Mouse (Mus musculus) cerebellum, adult 18-20 months (tissue): ENCODE data around the gene Rnf212b.

Experiments
- DNase-seq, 2 experiments: peaks; one replicate each; pipeline ENCODE4 v3.0.0; 2021

Rnf212b gene

DNA sequence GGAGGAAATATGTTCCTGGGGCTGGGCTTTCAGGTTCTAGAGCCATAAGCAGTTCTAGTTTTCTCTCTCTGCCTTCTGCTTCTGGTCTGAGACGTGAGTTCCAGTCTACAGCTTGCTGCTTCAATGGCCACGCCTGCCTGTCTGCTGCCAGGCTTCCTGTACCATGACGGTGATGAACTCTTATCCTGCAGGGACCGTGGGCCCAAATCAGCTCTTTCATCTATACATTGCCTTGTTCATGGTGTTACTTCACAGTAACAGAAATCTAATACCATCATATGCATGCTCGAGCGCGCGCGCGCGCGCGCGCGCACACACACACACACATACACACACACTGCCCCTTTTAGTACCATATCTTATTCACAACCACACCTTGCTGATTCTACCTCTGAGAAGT is 17.2 kb upstream of the Rnf212b start:
- no peak for DNase-seq

GRCm38 (mm10) chr14:54799686-54800085 is 14.3 kb upstream of the Rnf212b start:
- DNase-seq = no peak

GRCm38 (mm10) chr14:54802428-54802827 is 11.5 kb upstream of the Rnf212b start:
- no peak for DNase-seq

GRCm38 (mm10) chr14:54806124-54806523 is 7.8 kb upstream of the Rnf212b start:
- no peak for DNase-seq

DNA sequence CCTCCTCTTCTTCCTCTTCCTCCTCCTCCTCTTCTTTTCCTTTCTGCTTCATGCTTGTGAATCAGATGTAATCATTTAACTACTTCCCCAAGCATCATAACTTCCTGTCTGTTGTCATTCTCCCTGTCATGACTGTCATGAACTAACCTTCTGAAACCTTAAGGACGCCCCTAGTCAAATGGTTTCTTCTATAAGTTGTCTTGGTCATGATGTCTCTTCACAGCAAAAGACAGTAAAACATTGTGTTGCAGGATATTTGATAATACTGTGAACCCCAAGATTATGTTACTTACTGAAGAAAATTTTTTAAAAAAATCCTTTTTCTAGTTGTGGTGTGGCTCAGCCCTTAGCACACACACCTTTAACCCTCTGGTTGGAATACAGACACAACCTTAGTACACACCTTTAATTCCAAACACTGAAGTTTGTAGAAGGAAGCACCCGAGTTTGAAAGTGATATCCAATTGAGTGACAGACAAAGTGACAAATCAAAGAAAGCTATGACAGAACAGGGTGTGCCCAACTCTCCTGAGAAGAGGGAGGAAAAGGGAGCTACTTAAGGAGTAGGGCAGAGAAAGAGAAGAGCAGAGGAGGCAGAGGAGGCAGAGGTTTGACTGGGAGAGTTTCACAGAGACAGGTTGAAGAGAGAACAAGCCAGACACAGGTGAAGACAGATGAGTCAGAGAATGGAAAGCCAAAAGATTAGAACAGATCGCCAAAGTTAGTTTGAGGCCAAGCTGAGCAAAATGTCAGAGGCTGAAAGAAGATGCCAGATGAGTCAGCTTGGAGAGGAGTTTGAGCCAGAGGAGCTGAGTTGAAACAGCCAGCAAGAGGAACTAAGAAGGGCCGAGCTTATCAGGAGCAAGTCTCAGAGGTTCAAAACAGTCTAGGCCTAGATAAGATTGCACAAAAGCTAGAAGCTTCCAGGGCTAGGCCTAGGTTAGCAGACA is 4.9 kb upstream of the Rnf212b start:
- DNase-seq = no peak

GRCm38 (mm10) chr14:54809668-54810033 is 4.3 kb upstream of the Rnf212b start:
- DNase-seq = no peak

DNA sequence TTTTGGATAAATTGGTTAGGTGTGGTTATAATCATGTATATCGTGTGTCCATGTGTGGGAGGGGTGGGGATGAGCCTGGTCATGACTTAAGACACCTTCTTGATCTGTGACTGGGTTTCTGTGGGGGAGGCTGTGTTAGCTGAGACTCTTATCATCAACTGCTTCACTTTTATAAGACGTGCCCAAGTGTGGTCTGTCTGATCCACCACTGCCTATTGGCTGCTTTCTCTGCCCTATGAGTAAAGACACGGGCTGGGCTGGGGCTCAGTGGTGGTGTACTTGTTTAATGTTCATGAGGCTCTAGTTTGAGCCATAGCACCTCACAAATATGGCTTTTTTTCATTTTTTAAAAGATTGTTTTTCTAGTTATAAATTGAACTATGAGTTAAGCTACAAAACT is 1.8 kb downstream of the Rnf212b start:
- DNase-seq = no peak

DNA sequence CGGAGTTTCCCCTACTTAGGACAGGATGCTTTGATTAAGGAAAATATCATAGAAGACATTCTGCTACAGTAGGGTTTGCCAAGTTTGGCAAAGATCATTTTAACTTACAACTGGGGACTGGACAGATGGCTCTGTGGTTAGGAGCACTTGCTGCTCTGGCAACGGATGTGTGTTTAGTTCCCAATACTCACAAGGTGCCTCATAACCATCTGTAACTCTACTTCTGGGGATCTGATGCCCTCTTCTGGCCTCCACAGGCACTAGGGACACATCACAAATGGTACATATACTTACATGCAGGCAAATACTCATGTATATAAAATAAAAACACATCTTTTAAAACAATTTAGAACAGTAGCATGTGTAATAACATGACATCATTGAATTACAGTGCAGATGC is 3.9 kb downstream of the Rnf212b start:
- DNase-seq = peak; percentile 60 to 61

- DNase-seq = no peak
These were observed 8.4 kb downstream of the Rnf212b start for GRCm38 (mm10) chr14:54822301-54822700.

- peak; percentile 26 to 31 for DNase-seq
These were observed 9.8 kb downstream of the Rnf212b start for GRCm38 (mm10) chr14:54823716-54824115.

- DNase-seq = peak in 1 of 2 experiments; percentile 38
These were observed 29.5 kb downstream of the Rnf212b start for GRCm38 (mm10) chr14:54843461-54843860.

GRCm38 (mm10) chr14:54855726-54856125 is 41.8 kb downstream of the Rnf212b start:
- DNase-seq = no peak

DNA sequence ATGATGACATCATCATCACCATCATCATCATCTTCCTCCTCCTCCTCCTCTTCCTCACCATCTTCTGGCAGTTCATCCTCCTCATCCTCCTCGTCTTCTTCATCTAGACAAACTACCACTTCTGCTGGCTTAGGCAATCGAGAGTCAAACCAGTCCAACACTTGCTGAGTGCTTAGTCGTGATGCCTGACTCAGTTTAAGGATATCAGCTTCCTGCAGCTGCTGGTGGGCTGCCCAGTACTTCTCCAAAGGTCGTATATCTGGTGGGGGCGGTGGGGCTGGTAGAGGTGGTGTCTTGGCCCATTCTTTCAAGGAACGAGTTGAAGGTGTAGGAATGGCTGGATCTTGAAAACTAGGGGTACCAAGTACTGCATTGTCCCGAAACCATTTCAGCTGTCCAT is 42.8 kb downstream of the Rnf212b start:
- DNase-seq = no peak

GRCm38 (mm10) chr14:54857891-54858290 is 44.0 kb downstream of the Rnf212b start:
- peak; percentile 64 to 79 for DNase-seq

GRCm38 (mm10) chr14:54860511-54860910 is 46.6 kb downstream of the Rnf212b start:
- DNase-seq = peak; percentile 83 to 84

DNA sequence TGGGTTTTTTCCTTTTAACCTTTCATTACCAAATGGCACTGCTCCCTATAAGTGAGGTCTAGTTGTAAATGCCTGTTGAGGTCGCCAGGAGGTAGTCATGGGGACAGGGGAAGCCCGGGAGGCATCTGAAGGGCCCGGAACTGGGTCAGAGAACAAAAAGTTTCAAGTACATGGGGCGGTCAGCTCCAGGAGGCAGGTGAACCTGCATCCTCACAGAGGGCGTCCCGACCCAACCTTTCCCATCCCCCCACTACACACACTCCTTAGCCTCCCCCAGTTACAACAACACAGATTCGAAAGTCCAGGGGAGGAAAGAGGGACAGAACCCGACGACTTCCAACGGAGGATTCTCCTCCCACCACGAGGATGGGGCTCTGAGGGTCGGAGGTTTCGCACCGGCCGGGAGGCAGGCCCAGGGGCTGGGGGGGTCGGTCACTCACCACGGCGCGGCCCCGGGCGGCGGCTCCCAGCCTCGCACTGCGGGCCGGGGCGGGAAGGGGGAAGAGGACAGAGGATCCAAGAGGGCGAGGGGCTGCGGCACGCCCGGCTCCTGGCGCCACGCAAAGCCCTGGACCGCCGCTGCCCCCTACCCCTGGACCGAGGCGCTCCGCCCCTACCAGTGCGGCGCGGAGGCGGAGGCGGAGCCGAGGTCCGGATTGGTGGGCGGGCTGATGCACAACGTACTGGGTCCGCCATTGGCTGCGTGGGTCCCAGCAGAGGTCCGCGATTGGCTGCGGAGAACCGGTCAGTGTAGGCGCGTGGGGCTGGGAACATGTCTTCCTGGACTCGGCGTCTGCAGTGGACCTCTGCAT is 49.8 kb downstream of the Rnf212b start:
- DNase-seq = peak; percentile 92 to 97

DNA sequence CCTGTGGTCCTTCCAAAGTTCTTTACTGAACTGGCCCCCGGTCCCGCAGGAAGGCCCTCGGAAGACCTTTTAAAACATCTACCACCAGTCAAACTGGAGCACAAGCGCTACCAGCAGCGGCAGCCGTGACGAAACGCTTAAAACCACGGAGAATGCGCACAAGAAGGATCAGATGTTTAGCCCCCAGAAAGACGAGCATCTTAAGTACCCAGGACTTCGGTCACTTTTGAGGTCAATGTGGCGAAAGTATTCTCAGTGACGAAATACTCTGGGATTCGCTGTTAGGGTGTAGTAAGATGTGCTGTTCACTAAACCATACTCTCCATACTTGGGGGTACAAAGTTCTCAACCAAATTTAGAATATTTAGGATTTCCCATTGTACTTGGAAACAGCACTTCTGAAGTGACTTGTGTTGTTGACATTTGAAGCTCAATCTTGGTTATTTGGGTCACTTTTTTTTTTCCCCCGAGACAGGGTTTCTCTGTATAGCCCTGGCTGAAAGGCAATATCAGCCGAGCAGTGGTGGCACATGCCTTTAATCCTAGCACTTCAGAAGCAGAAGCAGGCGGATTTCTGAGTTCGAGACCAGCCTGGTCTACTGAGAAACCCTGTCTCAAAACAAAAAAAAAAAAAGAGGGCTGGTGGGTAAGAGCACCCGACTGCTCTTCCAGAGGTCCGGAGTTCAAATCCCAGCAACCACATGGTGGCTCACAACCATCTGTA is 50.5 kb downstream of the Rnf212b start:
- DNase-seq = peak in 1 of 2 experiments; percentile 21

- no peak for DNase-seq
These were observed 51.7 kb downstream of the Rnf212b start for GRCm38 (mm10) chr14:54865626-54866025.

- no peak for DNase-seq
These were observed 52.3 kb downstream of the Rnf212b start for GRCm38 (mm10) chr14:54866268-54866667.

GRCm38 (mm10) chr14:54866936-54867335 is 53.0 kb downstream of the Rnf212b start:
- DNase-seq = peak in 1 of 2 experiments; percentile 28

DNA sequence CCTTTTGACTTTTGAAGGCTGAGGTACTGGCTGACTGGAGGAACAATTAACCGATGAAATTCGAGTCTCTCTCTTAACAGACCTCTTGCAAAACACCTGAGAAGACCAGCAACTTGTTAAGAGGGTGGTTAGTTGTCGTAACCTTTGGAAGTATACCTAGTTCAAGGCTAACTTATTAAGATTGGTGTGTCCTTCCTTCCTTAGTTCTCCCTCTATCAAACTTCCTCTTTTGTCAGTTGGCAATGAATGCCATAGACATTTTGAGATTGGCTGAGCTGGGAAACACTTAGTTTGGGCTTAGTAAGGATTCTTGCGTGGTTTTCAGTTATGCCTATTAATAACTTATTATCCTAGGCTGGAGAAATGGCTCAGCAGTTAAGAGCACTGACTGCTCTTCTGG is 54.1 kb downstream of the Rnf212b start:
- DNase-seq = no peak

DNA sequence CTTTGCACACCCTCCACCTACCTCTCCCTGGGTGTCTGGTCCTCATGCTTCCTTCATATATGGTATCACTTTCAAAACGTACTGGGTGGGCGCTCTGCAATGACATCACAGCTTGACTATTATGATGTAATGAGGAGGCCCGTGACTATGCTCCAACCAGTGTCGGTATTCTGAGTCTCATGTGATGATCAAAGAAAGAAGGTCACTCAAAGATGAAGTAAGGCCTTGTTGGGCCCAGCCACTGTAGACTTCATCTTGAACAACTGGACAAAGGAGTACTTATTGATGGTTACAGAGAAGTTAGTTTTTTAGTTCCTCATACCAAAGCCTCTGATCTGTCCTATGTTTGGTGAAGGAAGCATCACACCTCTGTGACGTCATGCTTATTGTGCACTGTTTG is 56.9 kb downstream of the Rnf212b start, which contains the start of gene Homez:
Homez (minus strand) TSS at position 101 of the 400 bp plus-strand sequence.
- DNase-seq = no peak

DNA sequence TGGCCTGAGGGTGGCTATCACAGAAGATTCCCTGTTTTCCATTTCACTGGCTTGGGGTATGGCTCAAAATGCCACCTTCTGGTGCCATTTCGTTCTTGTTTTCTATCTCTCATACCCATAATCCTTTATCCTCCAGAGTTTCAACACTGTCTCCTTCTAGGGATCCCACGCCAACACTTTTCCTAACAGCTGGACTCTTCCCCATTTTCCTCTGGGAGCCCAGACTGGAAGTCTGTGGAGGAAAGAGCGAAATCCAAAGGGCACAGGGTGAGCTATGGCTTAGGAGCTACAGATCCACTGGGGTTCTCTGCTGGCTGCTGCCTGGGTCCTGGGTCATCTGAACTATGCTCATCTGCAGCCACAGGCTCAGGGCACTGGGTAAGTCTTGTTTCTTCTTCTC is 60.2 kb downstream of the Rnf212b start:
- no peak for DNase-seq
